Mouse (Mus musculus) liver, adult 10 weeks (tissue): ENCODE measurements around the gene Cbll1. TPM values are rescaled to one million over a fixed set of nuclear protein-coding genes. Genes with fewer than 3 reads are reported as not detected.

Experiments
- polyA plus RNA-seq: library from polyadenylated mRNA; stranded (reverse); fragments of 350-450 nt; fragmentation: Illumina TruSeq; extraction: RNeasy Lipid Tissue Mini Kit (QIAGEN cat#74804); gene quantifications from one replicate; pipeline ENCODE4 v1.2.3, GENCODE M21; 2014; ENCODE audit warnings: low read depth, low replicate concordance

The Cbll1 gene
- 10.3 TPM for polyA plus RNA-seq

DNA sequence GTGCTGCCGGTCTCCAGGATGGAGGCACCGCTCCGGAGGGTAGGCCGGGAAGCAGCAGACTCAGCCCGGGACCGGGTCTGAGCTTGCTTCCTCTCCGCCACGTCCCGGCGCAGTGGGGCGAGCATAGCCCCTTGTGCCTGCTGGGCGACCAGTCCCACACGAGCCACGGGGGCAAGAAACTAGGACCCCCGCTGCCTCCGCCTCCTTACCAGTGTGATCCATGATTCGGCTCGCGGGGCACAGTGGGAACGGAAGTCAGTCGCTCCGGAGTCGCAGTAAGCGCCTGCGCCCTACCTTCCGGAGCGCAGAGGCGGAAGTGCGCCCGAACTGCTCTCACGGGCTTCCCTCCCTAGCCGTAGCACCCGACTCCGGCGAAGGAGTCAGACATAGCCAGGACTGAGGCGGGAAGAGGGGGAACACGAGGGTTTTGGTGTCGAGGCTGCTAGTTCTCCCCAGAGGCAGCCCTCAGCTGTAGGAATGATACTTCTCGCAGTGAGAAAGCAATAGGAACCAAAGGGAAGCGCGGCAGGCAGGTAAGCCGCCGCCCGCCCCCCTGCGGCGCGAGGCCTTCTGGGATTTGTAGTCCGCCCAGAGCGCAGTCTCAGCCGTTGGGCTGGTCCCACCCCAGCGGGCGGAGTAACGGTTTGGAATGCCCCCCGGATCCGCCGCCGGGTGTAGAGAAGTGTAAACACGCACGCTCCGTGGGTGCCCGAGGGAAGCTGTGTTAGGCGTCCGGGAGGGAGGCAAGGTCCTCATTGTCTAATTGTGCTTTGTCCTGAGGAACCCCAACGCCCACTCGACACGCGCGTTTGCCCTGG, at the start of gene Cbll1:
Gene Cbll1, minus strand, starts transcription at position 303 of the 818 bp plus-strand sequence.

Other genes starting within 250 kb of the Cbll1 start
- gene Lamb1, start 234.4 kb downstream of the Cbll1 start, polyA plus RNA-seq: 2.0 TPM
- 329 TPM for gene Dld, start 148.2 kb downstream of the Cbll1 start, polyA plus RNA-seq
- 0.24 TPM for gene Slc26a3, start 108.7 kb downstream of the Cbll1 start, polyA plus RNA-seq
- 2.1 TPM for gene Slc26a4, start 60.4 kb upstream of the Cbll1 start, polyA plus RNA-seq
- 37.5 TPM for gene Bcap29, start 135.0 kb upstream of the Cbll1 start, polyA plus RNA-seq
- 11.3 TPM for gene Dus4l, start 155.2 kb upstream of the Cbll1 start, polyA plus RNA-seq
- 33.3 TPM for gene Cog5, start 155.3 kb upstream of the Cbll1 start, polyA plus RNA-seq
- gene Gpr22, start 214.3 kb upstream of the Cbll1 start, polyA plus RNA-seq: not detected